Mouse (Mus musculus) megakaryocyte-erythroid progenitor cell, adult 5-6 weeks (primary cell): ENCODE results near the gene Polr3c. TPM values are rescaled to one million over a fixed set of nuclear protein-coding genes. Genes with fewer than 3 reads are reported as not detected.
"Not testable (repeated sequence)": the region's sequence is repeated elsewhere in the genome, so short reads cannot be mapped to it uniquely, and the experiment has no call there.

Source experiments
- ATAC-seq: replicated peaks from 2 replicates; pipeline ENCODE4 v1.8.0; 2016; ENCODE audit warnings: mild to moderate bottlenecking, inconsistent platforms; ENCODE audit not compliant: severe bottlenecking, poor library complexity, low FRiP score, low TSS enrichment
- total RNA-seq, 2 experiments: library from RNA; stranded (forward) in 1 of 2; stranded (reverse) in 1 of 2; fragments of 200-1000, 215-1000 nt in 1 of 2; fragments of >200 nt in 1 of 2; fragmentation: Nextera tagmentation in 1 of 2; gene quantifications; 2 replicates each; pipeline ENCODE4 v1.2.3; 2014 to 2017

Gene Polr3c
- total RNA-seq, 2 experiments from 2014 or later = 28.0 to 37.2 TPM

DNA sequence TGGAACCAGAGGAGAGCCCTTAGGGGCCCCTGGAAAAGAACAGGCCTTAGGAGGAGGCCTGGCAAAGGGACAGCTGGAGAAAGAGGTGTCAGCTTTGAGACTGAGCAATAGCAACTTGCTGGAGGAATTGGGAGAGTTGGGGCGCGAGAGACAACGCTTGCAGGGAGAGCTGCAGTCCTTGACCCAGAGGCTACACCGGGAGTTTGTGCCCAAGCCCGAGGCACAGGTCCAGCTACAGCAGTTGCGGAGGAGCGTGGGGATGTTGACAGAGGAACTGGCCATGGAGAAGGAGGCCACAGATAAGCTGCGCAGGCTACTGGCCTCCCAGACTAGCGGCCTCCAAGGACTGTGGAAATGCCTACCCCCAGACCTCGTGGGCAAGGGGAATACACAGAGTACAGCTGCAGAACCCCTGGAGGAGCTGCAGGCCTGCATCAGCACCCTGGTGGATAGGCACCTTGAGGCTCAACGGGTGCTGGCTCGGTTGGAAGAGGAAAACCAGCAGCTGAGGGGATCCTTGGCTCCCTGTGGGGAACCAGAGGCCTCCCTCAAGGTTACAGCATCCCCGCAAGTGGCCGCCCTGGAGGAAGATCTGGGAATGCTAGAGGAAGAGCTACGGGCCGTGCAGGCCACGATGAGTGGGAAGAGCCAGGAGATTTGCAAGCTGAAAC, 43.1 kb downstream of the Polr3c start:
- no peak for ATAC-seq

DNA sequence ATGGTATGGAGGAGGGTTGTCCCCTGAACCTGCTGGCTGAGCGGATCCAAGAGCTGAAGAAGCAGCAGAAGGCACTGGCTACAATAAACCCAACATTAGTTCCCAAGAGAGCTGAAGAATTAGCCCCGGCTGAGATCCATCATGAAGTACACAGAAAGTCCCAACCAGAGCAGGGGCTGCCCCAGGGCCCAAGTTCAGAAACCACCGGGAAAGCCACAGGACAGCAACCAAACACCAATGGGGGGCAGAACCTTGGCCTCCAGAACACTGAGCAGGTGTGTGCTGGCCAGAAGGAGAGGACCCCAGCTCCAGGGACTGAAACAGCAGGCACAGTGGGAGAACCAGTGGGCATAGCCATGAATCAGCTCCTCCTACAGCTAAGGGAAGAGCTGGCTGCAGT, 43.9 kb downstream of the Polr3c start:
- no peak for ATAC-seq

DNA sequence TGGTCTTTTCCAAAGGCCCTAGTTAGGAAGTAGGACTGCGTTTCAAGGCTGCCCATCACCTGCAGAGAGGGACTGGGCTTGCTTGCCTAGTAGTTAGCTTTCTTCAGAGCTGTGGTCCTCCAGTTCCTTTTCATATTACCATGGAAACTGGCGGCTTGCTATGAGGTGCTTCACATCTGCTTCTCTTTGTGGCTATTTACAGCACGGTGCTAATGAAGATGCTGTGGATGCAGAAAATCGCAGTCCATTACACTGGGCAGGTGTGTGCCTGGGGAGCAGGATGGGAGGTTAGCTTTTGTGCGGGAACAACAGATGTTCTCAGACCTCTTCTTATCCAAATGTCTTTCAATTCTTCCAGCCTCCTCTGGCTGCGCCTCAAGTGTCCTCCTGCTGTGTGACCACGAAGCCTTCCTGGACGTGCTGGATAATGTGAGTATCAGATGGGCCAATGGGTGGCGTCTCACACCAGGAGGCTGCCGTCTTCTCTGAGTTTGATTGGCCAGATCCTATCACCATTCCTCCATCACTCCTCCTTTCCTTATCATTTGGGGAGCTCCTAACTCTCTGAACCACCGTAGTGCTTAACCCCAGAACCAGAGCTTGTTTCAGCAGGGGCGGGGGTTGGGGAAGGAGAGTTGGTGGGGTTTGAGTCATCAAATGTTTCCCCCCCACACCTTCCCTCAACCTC, 47.0 kb downstream of the Polr3c start:
- ATAC-seq = no peak; the same call in 1 of the 2 replicates

DNA sequence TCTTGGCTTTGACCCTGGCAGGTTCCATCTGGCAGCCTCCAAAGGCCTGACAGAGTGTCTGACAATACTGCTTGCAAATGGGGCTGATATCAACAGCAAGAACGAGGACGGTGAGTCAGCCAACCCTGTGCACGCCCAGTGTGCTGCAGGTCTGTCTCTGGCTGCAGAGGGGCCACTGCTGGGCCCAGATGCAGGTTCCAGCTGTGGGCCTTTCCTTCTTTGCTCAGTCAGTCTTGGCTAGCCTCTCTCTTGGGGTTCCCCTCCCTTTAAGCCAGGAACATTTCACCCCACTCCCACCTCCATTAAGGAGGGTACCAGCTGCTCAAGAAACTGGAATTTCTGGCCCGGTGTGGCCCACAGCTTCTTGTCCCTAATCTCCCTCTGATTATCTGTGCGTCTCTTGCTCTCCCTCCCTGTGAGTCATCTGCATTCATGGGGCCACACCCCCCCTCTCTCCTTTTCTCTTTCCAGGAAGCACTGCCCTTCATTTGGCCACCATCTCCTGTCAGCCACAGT, 48.2 kb downstream of the Polr3c start:
- peak; percentile 42 for ATAC-seq

DNA sequence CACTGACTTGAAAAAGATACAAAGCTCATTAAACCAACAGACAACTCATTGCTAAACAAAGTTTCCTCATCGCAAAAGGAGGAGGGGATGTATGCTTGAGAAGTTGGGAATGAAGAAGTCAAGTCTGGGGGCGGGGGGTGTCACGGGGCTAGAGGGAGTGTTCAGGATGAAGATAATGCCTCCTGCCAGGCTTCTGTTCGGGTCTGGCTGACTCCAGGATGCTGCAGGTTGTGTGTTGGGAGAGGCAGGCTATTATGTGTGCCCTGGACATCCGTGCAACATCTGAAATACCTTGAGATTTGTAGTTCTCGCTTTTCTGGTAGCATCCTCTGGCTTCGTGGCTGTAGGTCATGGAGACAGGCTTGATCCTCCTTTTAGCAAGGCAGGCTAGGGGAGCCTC, 49.0 kb downstream of the Polr3c start:
- ATAC-seq = no peak

DNA sequence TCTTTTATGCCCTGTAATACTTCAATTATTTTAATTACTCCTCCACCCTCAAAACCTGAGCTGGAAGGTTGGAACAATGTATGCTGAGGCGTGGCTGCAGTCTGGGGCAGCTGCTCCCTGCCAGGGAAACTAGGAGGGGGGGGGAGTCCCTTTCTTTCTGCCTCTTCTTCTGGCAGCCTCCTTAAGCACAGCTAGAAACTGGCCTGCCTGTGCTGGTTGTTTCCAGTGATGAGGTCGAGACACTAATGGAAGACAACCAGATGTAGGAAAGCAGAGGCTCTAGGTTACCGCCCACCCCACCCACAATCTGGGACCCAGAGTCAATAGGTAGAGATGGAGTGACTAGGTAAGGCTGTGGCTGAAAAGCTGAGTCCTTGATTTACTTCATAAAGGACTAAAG, 51.7 kb downstream of the Polr3c start:
- ATAC-seq = no peak

DNA sequence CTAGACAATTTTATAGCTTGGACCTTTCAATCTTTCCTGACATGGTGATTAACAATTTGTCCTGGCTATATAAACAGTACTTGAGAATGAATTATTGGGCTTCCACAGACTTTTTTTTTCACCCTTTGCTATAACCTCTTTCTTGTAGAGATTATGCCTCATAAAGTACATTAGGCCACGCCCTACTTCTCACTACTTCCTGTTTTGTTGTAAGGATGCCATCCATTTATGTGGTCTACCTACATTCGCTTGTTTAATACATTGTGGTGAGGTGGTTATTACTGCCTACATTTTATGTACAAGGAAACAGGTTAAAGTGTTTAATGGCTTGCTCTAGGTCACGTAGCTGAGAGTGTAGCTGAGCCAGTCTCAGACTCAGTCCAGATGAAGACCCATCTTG, 52.3 kb downstream of the Polr3c start:
- no peak for ATAC-seq

DNA sequence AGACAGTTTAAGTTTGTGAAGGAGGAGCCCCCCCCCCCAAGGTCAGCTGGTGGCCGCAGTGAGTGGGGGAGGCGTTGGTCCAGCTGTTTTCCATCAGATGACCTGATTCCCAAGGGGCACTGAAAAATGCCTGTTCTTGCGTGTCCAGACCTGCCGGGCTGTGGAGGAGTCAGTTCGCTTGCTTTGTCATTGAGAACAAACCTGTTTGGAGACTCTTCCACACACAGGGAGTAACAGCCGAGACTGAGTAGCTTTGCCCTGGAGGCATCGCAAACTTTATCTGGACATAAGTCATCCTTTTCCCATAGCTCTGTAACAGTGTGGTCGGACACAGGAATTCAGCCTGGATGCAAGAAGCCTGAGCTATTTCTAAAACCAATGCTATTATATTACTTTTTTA, 53.0 kb downstream of the Polr3c start:
- ATAC-seq = no peak

DNA sequence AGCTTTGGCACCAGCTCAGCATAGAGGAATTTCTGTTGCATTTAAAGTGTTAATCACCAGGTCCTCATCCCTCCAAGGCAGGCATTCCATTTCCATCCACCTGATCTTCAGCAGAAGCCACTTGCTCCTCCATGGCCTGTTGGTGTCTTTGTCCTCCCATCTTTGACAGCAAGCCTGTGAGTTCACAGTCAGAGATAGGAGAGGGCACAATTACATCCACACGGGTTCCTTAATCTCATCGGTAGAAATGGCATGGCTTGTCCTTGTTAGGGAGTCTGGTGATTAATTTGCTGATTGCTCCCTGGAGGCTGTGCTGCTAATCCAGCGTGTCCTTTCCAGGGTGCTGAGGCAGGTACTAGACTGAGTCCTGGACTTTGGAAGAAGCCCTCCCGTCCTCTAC, 53.9 kb downstream of the Polr3c start:
- no peak for ATAC-seq

DNA sequence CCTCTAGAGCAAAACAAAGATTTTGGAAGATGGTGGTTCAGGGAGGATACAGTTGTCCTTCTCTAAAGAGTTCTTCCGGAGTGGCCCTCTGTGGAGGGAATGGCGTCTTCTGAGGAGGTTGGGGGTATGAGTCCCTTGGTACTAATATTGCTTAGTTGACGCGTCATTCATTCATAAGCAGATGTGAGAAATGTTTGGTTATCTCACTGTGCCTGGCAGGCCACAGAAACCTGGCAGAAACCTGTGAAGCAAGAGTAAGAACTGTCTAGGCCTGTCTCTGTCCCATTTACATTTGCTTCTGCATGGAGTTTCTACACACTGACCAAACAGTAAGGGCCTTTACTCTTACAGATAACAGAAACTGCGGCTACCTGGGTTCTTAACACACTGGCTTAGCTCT, 55.9 kb downstream of the Polr3c start:
- ATAC-seq = no peak

DNA sequence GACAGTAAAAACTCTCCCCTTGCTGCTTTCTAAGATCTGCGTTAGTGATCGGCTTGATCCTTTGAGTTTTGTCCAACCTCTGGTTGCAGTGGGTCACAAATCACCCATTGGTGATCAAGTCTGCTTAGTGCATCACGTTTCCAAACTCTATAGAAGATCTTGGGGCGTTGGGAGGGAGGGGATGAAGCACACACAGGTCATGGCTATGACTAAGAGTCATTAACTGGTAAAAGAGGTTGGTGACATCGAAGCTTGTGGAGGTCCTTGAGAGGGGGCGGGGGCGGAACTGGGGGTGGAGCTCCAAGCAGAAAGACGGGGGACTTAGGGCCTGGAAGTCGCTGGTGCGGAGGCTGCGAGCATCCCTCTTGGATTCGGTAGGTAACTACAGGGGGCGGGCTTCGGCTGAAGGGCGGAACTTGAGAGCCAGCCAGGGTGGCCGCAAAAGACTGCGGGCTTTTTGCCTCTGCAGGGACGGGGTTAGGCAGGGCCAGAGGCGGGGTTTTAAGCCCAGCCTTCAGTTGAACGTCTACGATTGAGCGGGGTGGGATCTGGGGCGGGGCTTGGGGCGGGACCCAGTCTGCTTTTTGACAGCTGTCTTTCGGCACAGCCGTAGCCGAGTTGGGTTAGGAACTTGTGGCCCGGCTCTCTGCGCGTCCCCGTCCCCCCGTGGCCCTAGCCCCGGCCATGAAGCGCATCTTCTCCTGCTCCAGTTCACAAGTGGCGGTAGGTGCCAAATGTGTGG, 57.5 kb downstream of the Polr3c start, which contains the start of gene Ankrd35:
Gene Ankrd35, plus strand, starts transcription at position 405 of the 742 bp plus-strand sequence.
- ATAC-seq = peak; percentile 97

DNA sequence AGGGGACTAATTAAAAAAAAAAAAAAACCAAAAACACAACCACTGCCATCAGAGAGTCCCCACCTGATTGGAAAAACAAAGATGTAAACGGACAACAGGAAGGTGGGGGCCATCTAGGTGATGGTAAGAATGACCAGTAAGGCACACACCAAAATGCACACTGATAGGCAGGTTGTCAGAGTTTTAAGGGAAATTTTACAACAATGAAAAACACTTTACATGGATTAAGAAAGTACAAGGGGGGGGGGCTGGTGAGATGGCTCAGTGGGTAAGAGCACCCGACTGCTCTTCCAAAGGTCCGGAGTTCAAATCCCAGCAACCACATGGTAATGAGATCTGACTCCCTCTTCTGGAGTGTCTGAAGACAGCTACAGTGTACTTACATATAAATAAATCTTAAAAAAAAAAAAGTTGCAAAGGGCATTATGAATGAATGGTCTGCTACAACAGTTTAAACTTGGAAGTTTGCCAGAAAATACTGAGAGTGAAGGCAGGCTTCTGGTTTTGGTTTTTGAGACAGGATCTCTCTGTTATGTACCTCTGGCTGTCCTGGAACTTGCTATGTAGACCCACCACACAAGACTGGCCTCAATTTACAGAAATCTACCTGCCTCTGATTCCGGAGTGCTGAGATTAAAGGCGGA, 58.9 kb downstream of the Polr3c start:
- ATAC-seq = no peak

DNA sequence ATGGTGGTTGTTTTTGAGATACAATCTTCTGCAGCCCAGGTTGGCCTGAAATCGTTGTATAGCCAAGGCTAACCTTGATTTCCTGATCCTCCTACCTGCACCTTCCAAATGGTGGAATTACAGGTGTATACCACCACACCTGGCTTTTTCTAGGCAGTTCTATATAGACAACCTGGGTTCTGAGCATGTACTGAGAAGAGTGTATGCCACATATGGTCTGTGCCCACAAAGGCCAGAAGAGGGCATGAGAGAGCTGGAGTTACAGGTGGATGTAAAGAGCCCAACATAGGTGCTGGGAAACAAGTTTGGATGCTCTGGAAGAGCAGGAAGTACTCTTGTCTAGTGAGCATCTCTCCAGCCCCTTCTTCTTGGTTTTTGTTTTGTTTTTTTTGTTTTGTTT, 60.1 kb downstream of the Polr3c start:
- ATAC-seq = no peak

DNA sequence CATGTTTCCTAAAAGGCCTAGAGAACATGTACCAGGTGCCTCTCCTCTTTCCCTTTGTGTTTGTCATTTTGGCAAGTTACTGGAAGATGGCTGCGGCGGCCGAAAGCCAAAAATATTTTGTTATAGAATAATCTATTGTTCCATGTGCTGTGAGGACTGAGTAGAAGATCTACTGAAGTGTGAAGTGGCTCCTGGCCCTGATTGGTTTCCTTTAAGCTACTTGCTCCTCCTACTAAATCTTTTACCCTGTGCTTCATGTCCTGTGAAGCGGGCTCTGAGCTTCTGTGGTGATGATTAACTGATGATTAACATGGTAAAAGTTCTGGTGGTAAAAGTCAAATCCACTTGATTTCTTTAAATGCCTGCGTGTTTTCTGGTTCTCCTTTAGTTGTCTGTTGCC, 60.5 kb downstream of the Polr3c start:
- ATAC-seq = no peak

DNA sequence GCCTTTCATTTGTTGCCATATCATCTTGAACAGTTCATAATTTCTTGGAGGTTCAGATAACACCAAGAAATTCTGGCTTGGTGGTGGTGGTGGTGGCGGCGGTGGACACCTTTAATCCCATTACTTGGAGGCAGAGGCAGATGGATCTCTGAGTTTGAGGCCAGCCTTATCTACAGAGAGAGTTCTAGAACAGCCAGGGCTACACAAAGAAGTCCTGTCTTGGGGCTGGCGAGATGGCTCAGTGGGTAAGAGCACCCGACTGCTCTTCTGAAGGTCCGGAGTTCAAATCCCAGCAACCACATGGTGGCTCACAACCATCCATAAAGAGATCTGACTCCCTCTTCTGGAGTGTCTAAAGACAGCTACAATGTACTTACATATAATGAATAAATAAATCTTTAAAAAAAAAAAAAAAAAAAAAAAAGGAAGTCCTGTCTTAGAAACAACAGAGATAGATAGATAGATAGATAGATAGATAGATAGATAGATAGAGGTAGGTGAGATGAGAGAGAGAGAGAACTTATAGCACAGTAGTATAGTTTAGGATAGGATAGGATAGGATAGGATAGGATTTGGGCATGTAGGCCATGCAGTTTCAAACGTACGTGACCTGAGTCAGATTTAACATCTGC, 61.6 kb downstream of the Polr3c start:
- not testable (repeated sequence) for ATAC-seq

DNA sequence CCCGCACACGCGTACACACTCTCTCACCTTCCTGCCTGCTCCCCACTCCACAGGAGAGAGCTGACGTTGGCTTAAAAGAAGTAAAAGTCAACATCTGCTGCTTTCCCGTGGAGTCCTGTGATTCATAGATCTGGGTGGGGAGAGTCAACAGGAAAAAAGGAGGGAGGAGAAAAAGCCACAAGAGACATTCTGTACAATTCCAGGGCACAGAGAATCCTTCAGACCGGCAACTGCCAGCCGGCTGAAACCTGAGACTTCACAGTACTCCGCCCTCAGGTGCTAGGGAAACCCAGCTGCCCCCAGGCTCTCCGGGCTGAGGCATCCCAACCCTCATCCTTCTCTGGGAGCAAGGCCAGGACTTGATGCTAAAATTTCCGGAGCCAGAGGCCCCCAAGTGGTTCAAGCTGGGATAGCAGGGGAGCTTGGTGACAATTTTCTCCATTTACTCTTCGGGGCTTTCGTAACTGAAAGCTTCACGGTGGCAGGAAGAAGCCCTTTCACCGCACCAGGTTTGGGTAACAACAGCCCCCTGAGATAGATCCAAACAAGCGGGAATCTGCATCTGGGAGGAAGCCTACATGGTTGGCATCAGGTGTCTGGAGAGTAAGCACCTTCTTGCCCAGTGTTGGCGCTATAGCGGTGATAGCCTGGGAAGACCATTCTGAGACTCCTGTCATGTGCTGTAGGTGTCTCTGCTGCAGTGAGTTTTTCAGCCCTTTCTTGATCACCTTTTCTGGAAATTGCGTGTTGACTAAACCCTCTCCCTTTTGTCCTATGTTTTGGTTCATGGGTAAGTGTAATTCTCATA, 63.8 kb downstream of the Polr3c start:
- peak; percentile 68 for ATAC-seq

DNA sequence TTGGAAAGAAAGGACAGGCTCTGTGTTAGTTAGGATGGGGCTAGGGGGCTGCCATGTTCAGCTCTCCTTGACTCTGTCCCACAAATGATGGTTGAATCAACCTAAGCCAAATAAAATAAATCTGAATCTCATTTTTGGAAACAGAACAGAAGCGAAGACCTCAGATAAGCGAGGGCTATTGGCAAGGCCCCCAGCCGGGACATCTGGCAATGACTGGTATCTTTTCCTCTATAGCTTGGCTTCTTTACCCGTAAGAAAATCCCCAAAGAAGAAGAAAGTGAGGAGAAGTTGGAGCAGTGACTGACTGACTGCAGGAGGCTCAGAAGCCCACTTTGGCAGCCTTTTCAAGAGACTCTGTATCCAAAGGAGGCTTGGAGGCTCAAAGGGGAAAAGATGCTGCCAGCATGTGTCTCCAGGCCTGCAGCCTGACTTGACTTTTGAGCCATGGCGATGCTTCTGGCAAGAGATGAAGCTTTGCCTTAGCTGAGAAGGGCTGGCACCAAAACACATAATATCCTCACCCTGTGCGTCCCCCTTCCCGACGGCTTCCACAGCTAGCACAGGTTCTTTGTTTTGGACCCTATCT, 64.6 kb downstream of the Polr3c start:
- ATAC-seq = no peak
